Mouse (Mus musculus): ENCODE data around the gene Cnnm2. TPM values are rescaled to one million over a fixed set of nuclear protein-coding genes. Genes with fewer than 3 reads are reported as not detected.

Cnnm2 gene
- polyA plus RNA-seq, 1 experiment, result 5.5 TPM

- 49% methylated on average over 11 of the region's 11 CpGs for WGBS
- Histone ChIP-seq H3K4me3 (ENCODE audit: extremely low read depth, insufficient read depth, insufficient read length) (no peak overlapping the region), H3K4me1 (ENCODE audit: control insufficient read depth, insufficient read depth, insufficient read length) (no peaks in the 10 kb centered on the region), H3K36me3 (ENCODE audit: control insufficient read depth, insufficient read depth, low read length) (no peaks in the 10 kb centered on the region), H3K27me3 (ENCODE audit: control insufficient read depth, insufficient read depth, low read length) (no peaks in the 10 kb centered on the region), H3K27ac (ENCODE audit: insufficient read depth, low read length) (no peak overlapping the region)
- TF ChIP-seq POLR2A (IDR thresholded peaks at IDR 0.05; ENCODE audit: low read depth, low read length) (no peak), CTCF (IDR thresholded peaks at IDR 0.05; ENCODE audit: extremely low read depth, insufficient read depth, insufficient read length, insufficient replicate concordance) (no peak)
- DNase-seq (ENCODE audit: low read depth in 1 of 2, low spot score in 2 of 2), result no peak
These were observed 76.1 kb downstream of the Cnnm2 start for GRCm38 (mm10) chr19:46837290-46838079.

DNA sequence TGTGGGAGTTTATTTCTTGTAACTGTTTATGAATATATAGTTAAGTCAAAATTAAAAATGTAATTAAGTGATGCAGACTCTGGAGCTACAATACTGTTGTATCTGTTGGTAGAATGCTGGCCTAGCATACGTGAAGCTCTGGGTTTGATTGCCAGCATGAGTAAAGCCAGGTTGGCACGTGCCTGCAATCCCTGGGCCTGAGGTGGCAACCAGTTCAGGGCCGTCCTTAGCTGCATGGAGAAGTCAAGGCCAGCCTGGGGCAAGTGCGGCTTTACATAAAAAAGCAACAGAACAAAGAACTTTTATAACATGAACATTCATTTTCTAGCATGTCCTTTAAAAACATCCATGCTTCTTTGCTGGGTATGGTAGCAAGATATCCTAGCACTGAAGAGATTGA, 79.6 kb downstream of the Cnnm2 start:
- Histone ChIP-seq H3K4me1 (ENCODE audit: control insufficient read depth, insufficient read depth, insufficient read length) (no peaks in the 10 kb centered on the region), H3K36me3 (ENCODE audit: control insufficient read depth, insufficient read depth, low read length) (no peaks in the 10 kb centered on the region), H3K27ac (ENCODE audit: insufficient read depth, low read length) (no peak overlapping the region), H3K4me3 (ENCODE audit: extremely low read depth, insufficient read depth, insufficient read length) (no peak overlapping the region), H3K27me3 (ENCODE audit: control insufficient read depth, insufficient read depth, low read length) (no peaks in the 10 kb centered on the region)
- 92% methylated on average over 4 of the region's 4 CpGs for WGBS
- no peak for DNase-seq (ENCODE audit: low read depth in 1 of 2, low spot score in 2 of 2)
- TF ChIP-seq CTCF (IDR thresholded peaks at IDR 0.05; ENCODE audit: extremely low read depth, insufficient read depth, insufficient read length, insufficient replicate concordance), result no peak
- no peak for TF ChIP-seq POLR2A (IDR thresholded peaks at IDR 0.05; ENCODE audit: low read depth, low read length)

DNA sequence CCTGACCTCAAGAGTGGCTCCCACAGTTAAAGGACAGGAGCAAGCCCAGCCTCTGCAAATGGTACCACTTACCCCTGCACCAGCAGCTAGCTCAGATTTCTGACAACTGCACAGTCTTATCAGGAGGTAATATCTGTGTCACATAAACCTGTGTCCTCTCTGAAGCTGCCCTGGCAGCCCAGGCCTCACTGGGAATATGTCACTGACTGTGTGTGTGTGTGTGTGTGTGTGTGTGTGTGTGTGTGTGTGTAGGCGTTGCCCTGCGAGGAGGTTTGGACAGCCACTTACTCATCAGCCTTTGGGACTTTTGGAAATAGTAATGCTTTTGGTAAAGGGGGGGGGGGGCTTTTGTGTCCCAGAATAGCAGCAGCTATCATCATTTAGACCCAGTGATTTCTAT, 81.6 kb downstream of the Cnnm2 start:
- 83% methylated on average over 2 of the region's 2 CpGs for WGBS
- no peak for TF ChIP-seq POLR2A (IDR thresholded peaks at IDR 0.05; ENCODE audit: low read depth, low read length)
- no peak for TF ChIP-seq CTCF (IDR thresholded peaks at IDR 0.05; ENCODE audit: extremely low read depth, insufficient read depth, insufficient read length, insufficient replicate concordance)
- H3K4me3 ChIP-seq (ENCODE audit: extremely low read depth, insufficient read depth, insufficient read length), result no peak overlapping the region

GRCm38 (mm10) chr19:46846056-46846455, 84.7 kb downstream of the Cnnm2 start:
- 91% methylated on average over 7 of the region's 7 CpGs for WGBS
- Histone ChIP-seq H3K36me3 (ENCODE audit: control insufficient read depth, insufficient read depth, low read length) (no peaks in the 10 kb centered on the region), H3K27me3 (ENCODE audit: control insufficient read depth, insufficient read depth, low read length) (no peaks in the 10 kb centered on the region), H3K4me1 (ENCODE audit: control insufficient read depth, insufficient read depth, insufficient read length) (no peaks in the 10 kb centered on the region), H3K4me3 (ENCODE audit: extremely low read depth, insufficient read depth, insufficient read length) (no peak overlapping the region), H3K27ac (ENCODE audit: insufficient read depth, low read length) (no peak overlapping the region; the same call in 1 of the 2 replicates)
- DNase-seq (ENCODE audit: low read depth in 1 of 2, low spot score in 2 of 2), result no peak
- TF ChIP-seq POLR2A (IDR thresholded peaks at IDR 0.05; ENCODE audit: low read depth, low read length) (no peak), CTCF (IDR thresholded peaks at IDR 0.05; ENCODE audit: extremely low read depth, insufficient read depth, insufficient read length, insufficient replicate concordance) (no peak)

More for the DNA sequence above, 81.6 kb downstream of the Cnnm2 start:
- H3K27ac ChIP-seq (ENCODE audit: insufficient read depth, low read length), result no peak overlapping the region
- DNase-seq (ENCODE audit: low read depth in 1 of 2, low spot score in 2 of 2), result no peak
- no peaks in the 10 kb centered on the region for H3K27me3 ChIP-seq (ENCODE audit: control insufficient read depth, insufficient read depth, low read length)
- no peaks in the 10 kb centered on the region for H3K4me1 ChIP-seq (ENCODE audit: control insufficient read depth, insufficient read depth, insufficient read length)
- H3K36me3 ChIP-seq (ENCODE audit: control insufficient read depth, insufficient read depth, low read length), result no peaks in the 10 kb centered on the region

- WGBS, result 74% methylated on average over 5 of the region's 5 CpGs
- no peaks in the 10 kb centered on the region for H3K4me1 ChIP-seq (ENCODE audit: control insufficient read depth, insufficient read depth, insufficient read length)
These were observed 85.1 kb downstream of the Cnnm2 start for GRCm38 (mm10) chr19:46846459-46846858.

DNA sequence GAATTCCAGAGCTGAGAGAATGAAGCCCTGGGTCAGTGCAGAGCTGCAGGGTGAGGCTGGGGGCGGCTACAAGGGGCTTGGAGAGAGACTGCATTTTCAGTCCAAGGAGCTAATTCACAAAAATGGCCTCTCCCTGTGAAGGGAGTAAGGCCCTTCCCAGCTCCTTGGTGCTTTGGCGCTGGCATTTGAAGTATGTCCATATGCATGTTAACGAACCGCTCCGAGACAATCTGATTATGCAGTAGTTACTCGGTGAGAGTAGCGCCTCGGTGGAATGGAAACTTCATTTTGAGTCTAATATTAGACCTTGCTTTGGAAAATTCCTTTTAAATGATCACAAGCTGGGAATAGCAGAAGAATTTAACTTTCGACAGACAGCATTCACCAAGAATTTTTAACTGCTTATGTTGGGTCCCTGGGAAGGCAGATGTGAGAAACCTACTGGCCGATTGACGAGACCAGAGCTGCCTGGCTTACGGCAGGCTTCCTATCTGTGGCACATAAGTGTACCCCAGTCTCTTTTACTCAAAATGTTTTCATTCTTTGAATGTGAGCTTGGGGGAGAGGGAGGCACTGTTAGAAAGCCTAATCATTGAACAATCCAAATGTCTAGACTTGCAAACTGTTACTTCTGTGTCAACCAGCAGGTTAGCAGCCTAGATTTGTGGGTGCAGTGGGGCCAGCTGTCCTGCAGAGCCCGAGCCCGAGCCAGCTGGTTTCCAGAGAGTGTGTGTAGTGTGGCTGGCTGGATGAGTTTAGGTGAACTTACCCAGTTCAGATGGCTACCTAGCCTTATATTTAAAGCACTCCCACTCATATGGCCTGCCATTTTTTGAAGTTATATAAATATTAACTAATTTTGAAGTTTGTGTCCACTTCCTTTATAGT, 87.2 kb downstream of the Cnnm2 start:
- H3K4me3 ChIP-seq (ENCODE audit: extremely low read depth, insufficient read depth, insufficient read length), result no peak overlapping the region
- no peak overlapping the region; the same call in 1 of the 2 replicates for H3K27ac ChIP-seq (ENCODE audit: insufficient read depth, low read length)
- no peaks in the 10 kb centered on the region for H3K4me1 ChIP-seq (ENCODE audit: control insufficient read depth, insufficient read depth, insufficient read length)
- no peaks in the 10 kb centered on the region for H3K27me3 ChIP-seq (ENCODE audit: control insufficient read depth, insufficient read depth, low read length)
- WGBS, result 90% methylated on average over 14 of the region's 14 CpGs
- H3K36me3 ChIP-seq (ENCODE audit: control insufficient read depth, insufficient read depth, low read length), result no peaks in the 10 kb centered on the region
- no peak for DNase-seq (ENCODE audit: low read depth in 1 of 2, low spot score in 2 of 2)
- TF ChIP-seq CTCF (IDR thresholded peaks at IDR 0.05; ENCODE audit: extremely low read depth, insufficient read depth, insufficient read length, insufficient replicate concordance) (no peak), POLR2A (IDR thresholded peaks at IDR 0.05; ENCODE audit: low read depth, low read length) (no peak)

More at GRCm38 (mm10) chr19:46846459-46846858, 85.1 kb downstream of the Cnnm2 start:
- DNase-seq (ENCODE audit: low read depth in 1 of 2, low spot score in 2 of 2), result no peak
- Histone ChIP-seq H3K27ac (ENCODE audit: insufficient read depth, low read length) (no peak overlapping the region; the same call in 1 of the 2 replicates), H3K27me3 (ENCODE audit: control insufficient read depth, insufficient read depth, low read length) (no peaks in the 10 kb centered on the region), H3K36me3 (ENCODE audit: control insufficient read depth, insufficient read depth, low read length) (no peaks in the 10 kb centered on the region), H3K4me3 (ENCODE audit: extremely low read depth, insufficient read depth, insufficient read length) (no peak overlapping the region)
- TF ChIP-seq POLR2A (IDR thresholded peaks at IDR 0.05; ENCODE audit: low read depth, low read length) (no peak), CTCF (IDR thresholded peaks at IDR 0.05; ENCODE audit: extremely low read depth, insufficient read depth, insufficient read length, insufficient replicate concordance) (no peak)

All from spleen, adult 2 months (tissue).